Mouse (Mus musculus): ENCODE results near the gene Eif4g3.

Eif4g3 gene

DNA sequence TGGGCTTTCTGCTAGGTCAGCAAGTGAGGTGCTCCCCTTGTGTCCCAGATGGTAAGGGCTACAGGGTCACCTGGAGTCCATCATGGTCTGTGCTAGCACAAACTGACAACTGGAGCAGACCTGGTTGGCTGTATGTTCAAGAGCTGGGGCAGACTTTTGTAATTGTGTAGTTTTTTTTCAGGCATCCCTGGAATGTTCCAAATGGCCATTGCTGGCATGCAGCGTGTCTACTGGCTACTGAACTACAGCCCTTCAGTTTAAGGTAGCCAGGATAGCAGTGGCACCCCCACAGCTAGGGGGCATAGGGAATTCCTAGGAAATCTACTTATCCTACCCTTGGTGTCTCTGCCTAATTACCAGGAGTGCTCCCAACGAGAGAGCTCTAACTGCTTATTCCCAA, 115.7 kb downstream of the Eif4g3 start:
- DNase-seq = peak; percentile 49

DNA sequence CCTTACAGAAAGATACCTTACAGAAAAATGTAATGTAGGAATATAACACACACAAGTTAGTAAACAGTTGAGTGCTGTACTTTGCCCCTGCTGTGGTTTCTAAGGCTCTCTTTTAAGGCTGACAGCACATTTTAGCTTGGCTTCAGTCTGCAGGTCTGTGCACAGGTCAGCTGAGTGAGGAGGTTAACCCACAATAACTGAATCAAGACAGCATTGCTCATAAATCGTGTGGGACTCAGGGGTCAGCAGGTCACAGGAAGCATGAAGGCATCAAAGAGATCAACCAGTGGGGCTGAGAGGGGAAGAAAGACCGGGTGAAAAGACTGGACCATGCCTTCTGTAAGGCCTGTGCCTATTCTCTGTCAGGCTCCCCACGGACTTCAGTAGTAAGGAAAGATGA, 116.5 kb downstream of the Eif4g3 start:
- peak; percentile 48 for DNase-seq

DNA sequence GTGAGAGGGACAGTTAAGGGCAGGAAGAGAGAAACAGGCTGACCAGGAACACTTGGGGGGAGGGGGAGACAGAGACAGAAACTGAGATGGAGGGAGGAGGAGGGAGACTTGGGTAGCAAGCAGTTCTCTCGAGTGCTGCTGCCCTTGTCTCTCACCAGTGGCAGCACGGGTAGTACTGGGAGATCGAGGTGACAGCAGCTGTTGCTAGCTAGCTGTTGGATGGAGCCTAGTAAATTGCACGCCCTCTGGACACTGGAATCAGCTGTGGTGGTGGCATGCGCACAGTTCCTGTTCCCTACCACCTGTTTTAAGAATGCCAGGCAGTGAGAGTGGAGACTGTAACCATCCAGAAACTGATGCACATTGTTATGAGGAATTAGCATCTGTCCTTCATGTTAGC, 119.0 kb downstream of the Eif4g3 start:
- DNase-seq = no peak

DNA sequence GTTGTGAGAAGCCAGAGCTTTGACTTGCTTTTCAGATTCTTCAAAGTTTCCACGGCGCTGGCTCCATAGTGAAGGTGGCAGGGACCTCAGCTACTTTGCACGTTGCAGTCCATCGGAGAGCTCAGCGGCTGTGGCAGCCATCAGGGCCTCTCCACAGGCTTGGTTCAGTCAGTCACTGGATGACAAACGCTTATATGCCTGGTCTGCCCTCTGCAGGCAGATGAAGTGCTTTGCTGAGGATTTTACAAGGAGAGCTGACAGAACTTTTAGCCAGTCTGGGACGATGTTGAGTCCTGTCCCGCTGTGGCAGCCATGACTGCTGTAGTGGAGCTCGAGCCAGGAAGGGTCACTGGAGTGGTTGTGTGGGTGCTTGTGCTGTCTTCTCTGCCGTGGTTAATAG, 126.9 kb downstream of the Eif4g3 start:
- no peak for DNase-seq

DNA sequence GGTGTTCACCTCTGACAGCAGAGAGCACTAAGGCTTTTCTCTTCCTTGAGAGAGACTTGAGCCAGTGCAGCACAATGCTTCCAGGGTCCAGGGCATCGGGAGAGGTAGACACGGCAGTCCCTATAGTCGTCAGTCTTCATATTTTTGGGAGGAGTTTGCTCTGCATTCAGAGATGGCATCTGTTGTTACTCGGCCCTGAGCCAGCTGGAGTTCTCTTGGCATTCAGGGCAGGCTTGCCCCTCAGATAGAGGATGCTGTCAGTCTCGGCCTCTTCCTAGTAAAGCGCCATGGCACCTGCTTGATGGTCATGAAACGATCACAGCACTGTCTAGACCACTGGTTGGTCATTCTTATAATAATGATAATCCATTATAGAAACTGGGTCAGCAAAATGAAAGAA, 131.2 kb downstream of the Eif4g3 start:
- DNase-seq = no peak

DNA sequence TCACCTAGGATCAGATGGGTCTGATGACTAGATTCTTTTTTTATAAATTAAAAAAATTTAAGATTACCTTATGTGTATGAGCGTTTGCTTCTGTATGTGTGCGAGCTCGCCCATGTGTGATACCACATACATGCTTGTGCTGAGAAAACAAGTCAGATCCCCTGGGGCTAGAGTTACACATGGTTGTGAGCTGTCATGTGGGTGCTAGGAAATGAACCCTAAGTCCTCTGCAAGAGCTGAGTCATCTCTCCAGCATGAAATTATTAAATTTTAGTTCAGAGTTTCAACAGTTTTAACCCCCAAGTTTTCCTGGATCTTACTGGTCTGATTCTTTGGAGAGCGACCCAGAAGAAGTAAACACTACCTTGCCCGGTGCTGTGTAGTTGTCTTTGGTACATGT, 134.5 kb downstream of the Eif4g3 start:
- DNase-seq = no peak

DNA sequence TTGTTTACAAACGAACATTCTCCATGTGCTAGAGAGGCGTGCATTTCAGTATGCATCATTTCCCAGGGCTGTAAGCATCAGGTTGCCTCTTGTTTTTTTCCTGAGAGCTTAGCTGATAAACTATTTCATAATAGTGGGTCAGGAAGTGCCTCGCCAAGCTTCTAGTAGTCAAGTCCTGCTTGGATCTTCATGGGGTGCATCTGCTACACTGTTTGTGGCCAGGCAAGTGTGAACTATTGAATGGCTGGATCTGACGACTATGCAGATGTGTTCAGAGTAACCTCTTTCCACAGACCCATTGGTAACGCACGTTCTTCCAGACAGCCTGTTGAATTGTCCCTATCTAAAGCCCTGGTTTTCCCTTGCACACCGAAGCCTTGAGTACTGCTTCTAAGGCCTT, 135.0 kb downstream of the Eif4g3 start:
- DNase-seq = no peak

DNA sequence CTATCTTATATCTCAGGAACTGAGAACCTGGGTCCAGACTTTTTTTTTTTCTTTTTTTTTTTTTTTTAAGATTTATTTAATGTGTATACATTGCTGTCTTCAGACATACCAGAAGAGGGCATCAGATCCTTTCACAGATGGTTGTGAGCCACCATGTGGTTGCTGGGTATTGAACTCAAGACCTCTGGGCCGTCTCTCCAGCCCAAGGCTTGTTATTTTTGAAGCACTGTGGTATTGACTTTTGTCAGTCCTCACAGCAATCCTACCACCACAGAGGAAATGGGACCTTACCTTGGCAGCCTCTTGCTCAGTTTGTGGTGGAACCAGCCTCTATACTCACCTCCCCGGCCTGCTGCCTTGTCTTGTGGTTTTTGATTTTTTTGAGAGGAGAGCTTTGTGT, 137.3 kb downstream of the Eif4g3 start:
- DNase-seq = no peak

DNA sequence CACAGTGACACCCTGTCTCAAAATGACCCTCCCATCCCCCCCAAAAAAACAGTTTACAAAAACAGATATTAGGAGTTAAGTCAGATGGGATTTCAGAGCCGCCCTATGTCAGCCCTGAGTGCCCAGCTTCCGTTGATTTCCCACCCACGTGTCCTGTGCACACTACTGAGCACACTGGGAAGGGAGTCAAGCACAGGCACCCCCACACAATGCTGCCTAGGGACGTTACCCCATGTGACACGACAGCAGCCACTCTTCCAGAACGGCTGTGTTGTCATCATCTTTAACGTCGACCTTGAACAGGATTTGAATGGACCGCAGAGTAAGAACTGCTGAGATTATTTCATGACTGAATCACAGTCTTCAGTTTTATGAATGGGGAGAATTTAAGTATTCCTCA, 138.4 kb downstream of the Eif4g3 start:
- DNase-seq = no peak

DNA sequence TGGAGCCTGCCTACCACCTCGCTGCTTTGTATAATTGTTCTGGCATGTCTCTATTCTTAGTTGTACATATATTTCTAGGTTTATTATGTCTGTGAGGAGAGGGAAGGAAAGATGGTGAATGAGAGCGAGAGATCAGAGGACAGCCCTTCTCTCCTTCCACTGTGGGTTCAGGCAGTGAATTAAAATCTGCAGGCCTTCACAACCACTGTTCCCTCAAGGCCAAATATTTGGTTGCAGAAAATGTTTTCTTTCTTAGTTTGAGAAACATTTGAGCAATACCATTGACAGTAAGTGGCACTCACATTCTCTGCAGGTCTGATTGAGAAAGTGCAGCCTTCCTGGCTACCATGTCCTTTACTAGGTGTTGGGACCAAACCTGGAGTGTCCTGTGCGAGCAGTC, 138.9 kb downstream of the Eif4g3 start:
- no peak for DNase-seq

DNA sequence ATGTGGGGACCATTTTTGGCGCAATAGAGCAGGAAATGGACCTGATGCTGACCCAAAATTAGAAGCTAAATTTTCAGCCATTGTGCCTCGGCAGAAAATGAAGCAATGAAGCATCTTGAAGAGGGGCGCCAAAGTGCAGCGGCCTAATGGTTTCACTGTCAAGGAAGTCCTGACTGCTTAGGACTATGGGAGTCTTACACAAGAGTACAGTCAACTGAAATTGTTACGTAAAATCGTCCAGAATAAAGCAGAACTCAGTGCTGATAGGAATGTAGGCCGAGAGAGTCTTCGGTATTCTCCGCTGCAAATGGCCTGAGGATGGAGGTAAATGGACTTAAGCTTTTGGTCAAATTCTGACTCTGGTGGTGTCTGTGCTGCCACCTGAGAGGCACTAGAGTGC, 140.5 kb downstream of the Eif4g3 start:
- DNase-seq = no peak

DNA sequence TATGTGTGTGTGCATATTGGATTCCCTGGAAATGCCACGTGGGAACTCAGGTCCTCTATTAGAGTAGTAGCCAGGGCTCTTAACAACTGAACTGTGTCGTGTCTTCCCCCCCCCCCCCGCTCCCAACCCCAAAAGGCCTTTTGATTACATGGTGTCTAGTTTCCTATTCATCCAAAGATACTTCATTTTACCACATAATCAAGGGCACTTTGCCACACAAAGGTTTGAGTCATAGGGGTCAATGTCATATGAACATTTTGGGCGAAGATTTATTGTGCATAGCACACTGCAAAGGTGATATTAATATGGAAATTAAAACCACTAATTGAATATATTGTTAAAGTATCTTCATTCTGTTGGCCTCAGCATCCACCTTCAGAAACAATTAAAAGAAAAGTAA, 144.5 kb downstream of the Eif4g3 start:
- no peak for DNase-seq

DNA sequence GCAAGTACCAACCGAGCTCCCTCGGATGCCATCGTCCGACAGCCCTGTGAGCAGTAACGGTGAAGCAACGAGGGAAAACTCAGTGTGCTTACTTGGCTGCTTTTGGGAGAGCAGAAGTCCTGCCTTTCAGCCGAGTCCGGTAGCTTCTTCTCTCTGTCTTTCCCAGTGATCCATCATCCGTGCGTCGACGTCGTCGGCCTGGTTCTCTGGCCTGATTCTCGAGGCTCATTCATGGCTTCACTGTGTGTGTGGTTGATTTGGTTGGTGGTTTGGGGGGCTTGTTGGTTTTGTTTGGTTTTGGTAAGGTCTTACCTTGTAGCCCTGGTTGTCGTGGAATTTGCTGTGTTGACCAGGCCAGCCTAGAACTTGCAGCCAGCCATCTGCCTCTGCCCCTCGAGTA, 145.0 kb downstream of the Eif4g3 start:
- no peak for DNase-seq

DNA sequence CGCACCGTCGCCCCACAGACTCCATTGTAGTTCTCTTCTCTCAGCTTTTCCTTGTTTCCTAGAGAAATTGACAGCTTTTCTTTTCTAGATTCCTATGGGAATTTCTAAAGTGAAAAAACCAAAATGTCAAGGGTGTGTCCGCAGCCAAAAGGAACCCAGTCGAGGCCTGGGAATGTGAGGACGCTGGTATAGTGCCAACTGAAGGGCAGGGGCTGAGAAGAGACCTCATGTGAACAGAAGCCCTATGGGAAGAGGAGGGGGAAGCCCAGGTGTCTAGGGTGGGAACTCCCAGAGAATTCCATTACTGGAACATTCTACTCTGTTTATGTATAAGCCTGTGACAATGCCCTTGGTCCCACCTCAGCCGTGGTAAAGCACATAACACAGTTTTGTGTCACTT, 145.4 kb downstream of the Eif4g3 start:
- DNase-seq = no peak

DNA sequence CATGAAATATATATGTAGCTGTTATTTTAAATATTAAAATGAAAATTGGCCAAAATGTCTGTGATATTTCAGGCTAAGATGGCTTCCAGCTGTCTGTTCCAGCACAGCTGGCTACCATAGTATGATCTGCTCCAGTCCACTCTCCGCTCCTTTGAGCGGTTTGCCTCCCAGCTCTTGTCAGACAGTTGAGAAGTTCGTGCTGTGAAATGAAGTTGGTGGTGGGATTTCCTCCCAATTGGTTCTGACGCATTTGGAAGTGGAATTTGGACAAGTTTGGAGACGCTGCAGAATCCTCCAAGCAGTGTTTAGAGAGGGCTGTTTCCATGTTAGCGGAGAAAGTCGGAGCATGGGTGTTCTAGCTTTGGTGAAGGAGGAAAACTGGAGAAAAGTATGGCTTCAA, 148.5 kb downstream of the Eif4g3 start:
- DNase-seq = no peak

DNA sequence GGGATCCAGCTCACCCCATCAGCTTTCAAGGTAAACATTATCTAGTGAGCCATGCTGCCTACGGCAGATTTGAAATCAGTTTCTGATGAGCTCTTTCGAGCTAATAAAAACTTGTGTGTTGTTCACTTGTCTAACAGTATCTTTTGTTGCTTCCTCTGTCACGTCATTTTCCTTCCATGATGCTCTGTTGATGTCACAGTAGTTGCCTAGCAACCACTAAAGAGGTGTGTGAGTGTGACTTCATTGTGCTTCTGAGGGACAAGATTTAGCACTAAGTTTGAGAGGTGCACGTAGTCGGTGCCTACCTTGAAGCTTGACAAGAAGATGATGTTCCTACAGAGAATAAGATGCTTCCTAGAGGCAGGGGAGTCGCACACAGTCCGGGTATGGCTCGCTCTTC, 154.4 kb downstream of the Eif4g3 start:
- DNase-seq = no peak

DNA sequence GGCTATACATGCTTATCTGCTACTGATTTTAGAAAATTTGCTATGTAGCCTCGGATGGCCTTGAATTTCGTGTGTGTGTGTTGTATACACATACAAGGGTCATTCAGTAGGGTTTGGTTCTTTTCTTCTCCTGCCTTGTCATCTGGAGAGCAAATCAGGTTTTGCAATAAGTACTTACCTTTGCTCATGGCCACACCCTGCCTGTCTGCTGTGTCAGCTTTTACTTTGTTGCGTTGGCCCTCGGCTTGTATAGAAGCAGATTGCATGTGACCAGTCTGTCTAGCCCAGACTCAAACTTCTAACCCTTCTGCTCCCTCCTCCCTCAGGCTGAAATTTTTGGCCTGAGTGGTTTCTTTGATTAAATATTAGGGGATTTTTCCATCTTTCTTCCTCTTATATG, 157.2 kb downstream of the Eif4g3 start:
- no peak for DNase-seq

DNA sequence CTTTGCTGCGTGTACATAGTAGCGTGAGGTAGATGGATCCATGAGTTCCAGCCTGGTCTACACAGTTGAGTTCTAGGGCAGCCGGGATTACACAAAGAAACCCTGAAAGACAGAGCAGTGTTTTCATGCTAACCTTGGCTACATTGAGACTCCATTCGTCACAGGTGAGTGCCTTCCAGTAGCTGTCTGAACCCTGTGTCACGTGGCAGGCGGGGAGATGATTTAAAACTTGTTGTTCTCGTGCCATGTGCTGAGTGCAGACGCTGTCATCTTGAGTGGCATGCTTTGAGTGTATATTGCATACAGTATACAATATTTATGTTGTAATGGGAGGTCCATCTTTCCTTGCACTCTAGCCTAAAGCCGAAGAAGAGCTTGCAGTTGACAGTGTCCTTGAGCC, 158.4 kb downstream of the Eif4g3 start:
- peak; percentile 18 for DNase-seq

DNA sequence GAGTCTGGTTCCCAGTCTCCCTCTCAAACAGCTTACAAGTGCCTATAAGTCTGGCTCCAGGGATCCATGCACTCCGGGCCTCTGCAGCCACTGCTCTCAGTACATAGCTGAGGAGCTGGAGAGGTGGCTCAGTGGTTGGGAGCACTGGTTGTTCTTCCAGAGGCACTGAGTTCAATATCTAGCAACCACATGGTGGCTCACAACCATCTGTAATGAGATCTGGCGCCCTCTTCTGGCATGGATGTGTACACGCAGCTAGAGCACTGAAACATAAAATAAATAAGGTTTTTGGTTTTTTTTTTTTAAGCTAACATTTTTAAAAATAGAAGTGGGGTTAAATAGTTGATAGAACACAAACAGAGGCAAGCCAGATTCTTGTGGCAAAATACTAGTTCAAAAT, 161.2 kb downstream of the Eif4g3 start:
- peak; percentile 33 for DNase-seq

DNA sequence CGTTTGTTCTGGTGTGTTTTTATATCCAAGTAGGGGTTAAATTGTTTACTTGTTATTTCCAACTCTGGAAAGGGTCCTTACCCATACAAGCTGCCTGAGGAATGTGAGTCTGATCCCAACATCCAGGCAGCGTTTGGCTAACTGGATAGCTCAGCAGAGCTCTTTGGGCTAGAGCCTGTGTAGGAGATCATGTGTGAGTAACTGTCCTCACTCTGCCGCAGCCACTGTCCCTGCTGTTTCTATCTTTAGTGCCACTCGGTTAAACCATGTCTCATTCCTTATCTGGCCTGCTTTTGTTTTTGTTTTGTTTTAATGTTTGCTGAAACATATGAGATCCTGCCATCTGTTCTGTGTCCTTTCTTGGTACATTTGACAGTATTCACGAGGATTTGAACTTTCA, 168.1 kb downstream of the Eif4g3 start:
- DNase-seq = no peak

DNA sequence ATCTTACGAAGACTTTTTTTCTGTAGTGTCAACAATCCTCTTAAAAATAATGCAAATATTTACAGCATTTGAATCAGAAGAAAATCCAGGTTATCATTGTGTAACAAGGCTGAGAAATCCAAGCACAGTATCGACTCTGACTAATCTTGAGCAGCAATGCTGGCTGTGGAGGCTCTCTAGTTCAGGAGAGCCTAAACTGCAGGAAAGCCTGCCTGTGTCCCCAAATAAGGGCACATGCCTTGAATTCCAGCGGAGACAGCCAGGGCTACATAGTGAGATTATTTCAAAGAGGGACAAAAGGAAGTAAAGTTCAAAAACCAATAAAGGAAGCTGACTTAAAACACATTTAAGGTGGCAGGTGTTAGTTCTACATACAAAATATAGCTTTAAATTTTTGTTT, 168.7 kb downstream of the Eif4g3 start:
- DNase-seq = no peak

DNA sequence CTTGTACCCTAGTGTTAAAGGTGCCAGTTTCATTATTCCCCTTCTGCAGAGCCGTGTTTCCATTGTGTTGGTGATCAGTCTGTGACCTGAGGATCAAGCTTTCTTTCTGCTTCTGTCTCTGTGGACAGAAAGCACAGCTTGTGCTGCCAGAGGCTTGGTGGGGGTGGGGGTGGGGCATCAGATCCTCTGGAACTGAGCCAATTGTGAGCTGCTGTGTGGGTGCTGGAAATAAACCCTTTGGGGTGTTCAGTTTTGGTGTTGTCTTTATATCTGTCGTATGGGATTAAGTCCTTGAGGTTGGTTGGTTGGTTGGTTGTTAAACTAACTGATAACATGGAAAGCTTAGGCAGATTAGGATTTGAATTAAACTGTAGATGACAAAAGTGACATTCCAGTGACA, 171.0 kb downstream of the Eif4g3 start:
- no peak for DNase-seq

DNA sequence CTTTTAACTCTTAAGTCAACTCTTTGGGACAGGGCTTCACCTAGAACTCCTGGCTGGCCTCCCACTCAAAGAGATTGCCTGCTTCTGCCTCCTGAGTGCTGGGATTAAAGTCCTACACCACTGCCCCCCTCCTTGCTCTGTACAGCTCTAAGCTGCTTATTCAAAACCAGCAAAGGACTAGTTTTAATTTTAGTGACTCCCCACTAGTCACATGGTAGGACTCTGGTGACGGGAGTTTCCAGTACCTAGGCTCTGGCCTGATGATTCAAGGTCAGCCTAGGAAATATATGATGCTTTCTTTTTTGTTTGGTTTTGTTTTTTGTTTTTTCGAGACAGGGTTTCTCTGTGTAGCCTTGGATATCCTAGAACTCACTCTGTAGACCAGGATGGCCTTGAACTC, 172.0 kb downstream of the Eif4g3 start:
- DNase-seq = no peak

DNA sequence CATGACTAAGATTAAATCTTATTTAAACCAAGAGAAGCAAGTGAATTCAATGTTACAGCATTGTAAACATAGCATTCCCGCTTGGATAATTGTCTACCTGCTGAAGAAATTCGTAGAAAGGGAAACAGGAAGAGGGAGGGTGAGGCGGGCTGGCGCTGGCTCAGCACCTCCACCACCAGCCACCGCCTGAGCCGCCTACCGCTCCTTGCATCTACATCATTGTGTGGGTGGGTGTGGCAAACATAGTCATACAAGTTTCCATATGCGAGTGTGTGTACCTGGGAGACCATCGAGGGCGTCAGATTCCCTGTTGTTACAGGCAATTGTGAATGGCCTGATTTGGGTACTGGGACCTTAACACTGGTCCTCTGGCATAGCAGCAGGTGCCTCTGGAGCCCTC, 173.7 kb downstream of the Eif4g3 start:
- DNase-seq = no peak

DNA sequence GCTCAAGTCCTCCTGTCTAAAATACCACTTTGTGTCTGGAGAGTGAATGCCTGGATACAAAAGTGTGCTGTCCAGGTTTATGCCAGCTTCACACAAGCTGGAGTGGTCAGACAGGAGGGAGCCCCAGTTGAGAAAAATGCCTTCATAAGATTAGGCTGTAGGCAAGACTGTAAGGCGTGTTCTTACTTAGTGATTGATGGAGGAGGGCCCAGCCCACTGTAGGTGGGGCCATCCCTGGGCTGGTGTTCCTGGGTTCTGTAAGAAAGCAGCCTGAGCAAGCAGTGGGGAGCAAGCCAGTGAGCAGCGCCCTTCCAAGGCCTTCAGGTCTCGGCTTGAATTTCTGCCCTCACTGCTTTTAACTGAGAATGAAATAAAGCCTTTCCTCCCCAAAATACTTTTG, 175.3 kb downstream of the Eif4g3 start:
- no peak for DNase-seq

DNA sequence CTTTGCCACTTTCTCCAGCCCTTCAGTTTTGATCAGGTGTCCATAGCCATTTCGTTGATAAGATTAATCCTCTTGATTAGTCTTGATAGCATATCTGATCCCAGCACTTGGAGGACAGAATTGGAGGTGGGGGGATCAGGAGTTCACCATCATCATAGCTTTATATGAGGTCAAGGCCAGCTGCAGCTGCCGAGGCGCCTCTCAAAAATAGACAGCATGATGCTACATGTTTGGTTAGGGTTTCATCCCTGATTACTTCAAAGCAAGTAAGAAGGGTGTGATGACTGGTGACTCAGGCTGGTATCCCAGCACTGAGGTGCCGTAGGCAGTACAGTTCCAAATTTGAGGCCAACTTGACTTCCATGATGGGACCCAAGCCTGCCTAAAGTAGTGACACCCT, 176.6 kb downstream of the Eif4g3 start:
- DNase-seq = no peak

Data from kidney, adult 18-20 months (tissue).